Mouse (Mus musculus) liver, embryonic 14.5 days (tissue): Measurements from ENCODE around the gene Adamts4.

Experiments
- CTCF ChIP-seq: IDR thresholded peaks from 2 replicates; pipeline ENCODE4 v1.5.1; 2016; ENCODE audit warnings: antibody characterized with exemption, low read depth, control low read depth
- EP300 ChIP-seq: IDR thresholded peaks from 2 replicates; pipeline ENCODE4 v1.6.1; 2016; ENCODE audit warnings: antibody characterized with exemption, low read depth

DNA sequence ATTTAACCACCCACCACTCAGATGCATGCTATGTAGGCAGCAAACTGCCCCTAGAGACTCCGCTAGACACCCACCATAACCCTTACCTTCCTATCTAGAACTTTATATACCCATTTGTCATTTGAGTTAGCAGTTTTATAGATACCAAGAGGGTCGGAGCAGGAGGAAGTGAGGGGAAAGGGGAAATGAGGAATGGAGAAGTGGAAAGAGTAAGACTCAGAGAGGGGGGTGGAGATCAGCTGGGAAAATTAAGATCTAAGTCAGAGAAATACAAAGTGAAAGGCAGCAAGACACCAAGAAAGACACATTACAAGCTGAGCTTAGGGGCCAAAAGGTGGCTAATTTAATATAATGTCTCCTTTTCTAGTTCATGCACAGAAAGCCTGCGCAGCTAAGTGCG is 15.7 kb upstream of the Adamts4 start:
- TF ChIP-seq CTCF: no peak
- TF ChIP-seq EP300: no peak
